Mouse (Mus musculus) spleen, adult 10 weeks (tissue): Measurements from ENCODE around the gene Evpl. TPM values are rescaled to one million over a fixed set of nuclear protein-coding genes. Genes with fewer than 3 reads are reported as not detected.

Experiments
- polyA plus RNA-seq: library from polyadenylated mRNA; stranded (reverse); fragments of 350-450 nt; fragmentation: Illumina TruSeq; extraction: RNeasy Lipid Tissue Mini Kit (QIAGEN cat#74804); gene quantifications from one replicate; pipeline ENCODE4 v1.2.3, GENCODE M21; 2015; ENCODE audit warnings: low replicate concordance; ENCODE audit not compliant: insufficient read depth

Evpl gene
- not detected for polyA plus RNA-seq

DNA sequence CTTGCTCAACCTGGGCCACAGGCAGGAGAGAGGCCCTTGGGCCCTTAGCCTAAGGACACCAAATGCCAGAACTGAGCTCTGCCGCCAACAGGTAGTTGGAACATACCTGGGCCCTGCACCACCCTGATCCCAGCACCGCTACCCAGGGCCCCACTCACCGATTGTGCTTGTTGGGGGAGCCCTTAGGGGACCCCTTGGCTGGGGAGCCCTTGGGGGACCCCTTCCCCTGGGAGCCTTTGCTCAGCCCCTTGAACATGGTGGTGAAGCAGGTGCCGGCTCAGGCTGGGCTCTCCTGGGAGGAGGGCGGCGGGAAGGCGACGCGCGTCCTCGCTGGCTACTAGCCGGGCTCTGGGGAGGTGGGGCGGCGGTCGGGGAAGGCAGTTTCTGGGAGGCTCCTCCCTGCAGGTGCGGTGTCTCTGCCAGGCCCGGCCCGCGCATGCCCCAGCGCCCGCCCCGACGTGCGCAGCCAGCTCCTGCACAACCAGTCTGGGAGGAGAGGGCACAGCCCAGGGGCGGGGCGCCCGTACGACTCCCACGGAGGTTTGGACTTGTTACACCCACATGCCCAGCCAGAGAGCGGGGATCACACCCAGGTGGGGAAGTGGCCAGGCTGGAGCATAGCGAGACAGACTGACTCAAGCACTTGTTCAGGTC lies at the start of gene Evpl:
TSS of gene Evpl (minus strand) at position 336 of the 654 bp plus-strand sequence.

GRCm38 (mm10) chr11:116280751-116281663 lies 43.1 kb upstream of the Evpl start, which contains the start of gene Galr2:
Galr2 (plus strand) TSS chr11:116280939.

DNA sequence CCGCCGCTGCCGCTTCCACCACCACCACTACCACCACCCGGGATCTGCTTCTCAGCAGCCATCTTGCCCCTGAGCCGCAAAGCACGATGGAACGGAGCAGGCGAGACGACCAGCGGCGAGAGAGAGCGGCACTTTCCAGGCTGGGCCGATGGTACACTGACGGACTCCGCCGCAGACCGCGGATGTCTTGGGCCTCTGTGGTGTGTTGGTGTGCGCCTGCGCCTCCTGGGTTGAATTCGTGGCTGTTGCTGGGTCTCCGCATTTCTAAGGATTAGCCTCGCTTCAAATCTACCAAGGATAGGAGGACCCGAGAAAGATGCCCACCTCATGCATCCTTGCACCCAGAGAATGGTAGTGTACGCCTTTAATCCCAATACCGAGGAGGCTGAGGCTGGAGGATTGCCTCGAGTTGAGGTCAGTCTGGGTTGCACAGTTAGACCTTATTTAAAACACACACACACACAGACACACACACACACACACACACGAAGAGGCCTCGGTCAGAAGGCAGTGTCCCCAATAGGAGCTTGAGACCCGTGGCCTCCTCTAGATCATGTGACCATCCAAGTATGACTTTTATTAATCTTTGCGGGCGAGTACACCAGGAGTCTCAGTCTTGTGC lies 36.3 kb upstream of the Evpl start, which contains the start of gene Srp68:
TSS of gene Srp68 (minus strand) at position 173 of the 622 bp plus-strand sequence.

GRCm38 (mm10) chr11:116198639-116199531 lies 39.0 kb downstream of the Evpl start, which contains the start of the genes Ten1 and Acox1:
Ten1 (plus strand) TSS chr11:116198855.
Acox1 (minus strand) TSS chr11:116199045.

Other genes with a start within 250 kb of the Evpl start
- gene Galk1, start 225.4 kb downstream of the Evpl start, polyA plus RNA-seq, result 1.7 TPM
- gene H3f3b, start 210.1 kb downstream of the Evpl start, polyA plus RNA-seq, result 433 TPM
- 11.8 TPM for gene Unk, start 207.8 kb downstream of the Evpl start, polyA plus RNA-seq
- gene Unc13d, start 160.1 kb downstream of the Evpl start, polyA plus RNA-seq, result 15.2 TPM
- gene Wbp2, start 151.1 kb downstream of the Evpl start, polyA plus RNA-seq, result 72.9 TPM
- 4.4 TPM for gene Trim47, start 110.9 kb downstream of the Evpl start, polyA plus RNA-seq
- gene Trim65, start 106.9 kb downstream of the Evpl start, polyA plus RNA-seq, result 30.2 TPM
- gene Mrpl38, start 99.2 kb downstream of the Evpl start, polyA plus RNA-seq, result 19.5 TPM
- 15.1 TPM for gene Fbf1, start 69.9 kb downstream of the Evpl start, polyA plus RNA-seq
- 21.5 TPM for gene Ten1, start 39.2 kb downstream of the Evpl start, polyA plus RNA-seq
- gene Acox1, start 39.0 kb downstream of the Evpl start, polyA plus RNA-seq, result 34.2 TPM
- gene Srp68, start 36.1 kb upstream of the Evpl start, polyA plus RNA-seq, result 35.1 TPM
- not detected for gene Galr2, start 42.9 kb upstream of the Evpl start, polyA plus RNA-seq
- 29.0 TPM for gene Exoc7, start 69.2 kb upstream of the Evpl start, polyA plus RNA-seq
- 0.11 TPM for gene Foxj1, start 97.3 kb upstream of the Evpl start, polyA plus RNA-seq
- gene Rnf157, start 175.0 kb upstream of the Evpl start, polyA plus RNA-seq, result 14.8 TPM
- 21.9 TPM for gene Ubald2, start 196.0 kb upstream of the Evpl start, polyA plus RNA-seq
- gene Qrich2, start 228.2 kb upstream of the Evpl start, polyA plus RNA-seq, result not detected